Mouse (Mus musculus): Measurements from ENCODE around the gene Icam4.

GRCm38 (mm10) chr9:21035586-21035985 lies 6.4 kb downstream of the Icam4 start:
- no peak for TF ChIP-seq EP300 (IDR thresholded peaks at IDR 0.05; ENCODE audit: low read depth in 1 of 2, low read length in 2 of 2)
- TF ChIP-seq ZC3H11A (IDR thresholded peaks at IDR 0.05; ENCODE audit: low read depth, low read length), result no peak
- no peak for TF ChIP-seq USF1 (IDR thresholded peaks at IDR 0.05; ENCODE audit: low read depth, low read length)
